Mouse (Mus musculus) forebrain, embryonic 11.5 days (tissue): ENCODE data around the gene Gm1113. TPM values are rescaled to one million over a fixed set of nuclear protein-coding genes. Genes with fewer than 3 reads are reported as not detected.

ENCODE experiments used
- ATAC-seq: fragments of 200-750 bp; cut with Nextera tagmentation; replicated peaks from 2 replicates; pipeline ENCODE4 v1.8.0; 2017; ENCODE audit warnings: moderate TSS enrichment; ENCODE audit not compliant: low FRiP score
- DNase-seq: peaks from one replicate; pipeline ENCODE4 v3.0.0-alpha.2; 2017; ENCODE audit warnings: low spot score
- H3K27ac ChIP-seq: fragments of 300-500 bp; sonication (generic); 2 replicates; pipeline ENCODE4 v1.5.1; 2014; ENCODE audit warnings: low read depth, low read length
- H3K27me3 ChIP-seq: fragments of 300-500 bp; sonication (generic); 2 replicates; pipeline ENCODE4 v1.6.1; 2014; ENCODE audit warnings: mild to moderate bottlenecking, low read length, mixed read lengths; ENCODE audit not compliant: control insufficient read depth, insufficient read depth
- H3K36me3 ChIP-seq: fragments of 300-500 bp; sonication (generic); 2 replicates; pipeline ENCODE4 v1.6.1; 2014; ENCODE audit warnings: mild to moderate bottlenecking, low read length, moderate library complexity, mixed read lengths; ENCODE audit not compliant: control insufficient read depth, insufficient read depth
- H3K4me1 ChIP-seq: fragments of 300-500 bp; sonication (generic); replicated peaks from 2 replicates; pipeline ENCODE4 v1.6.1; 2014; ENCODE audit warnings: low read length, mixed read lengths; ENCODE audit not compliant: control insufficient read depth, insufficient read depth
- H3K4me2 ChIP-seq: fragments of 300-500 bp; sonication (generic); 2 replicates; pipeline ENCODE4 v1.6.1; 2014; ENCODE audit warnings: low read depth, mild to moderate bottlenecking, low read length, moderate library complexity, mixed read lengths; ENCODE audit not compliant: severe bottlenecking
- H3K4me3 ChIP-seq: fragments of 300-500 bp; sonication (generic); 2 replicates; pipeline ENCODE4 v1.5.1; 2014; ENCODE audit warnings: low read depth, low read length
- H3K9ac ChIP-seq: fragments of 300-500 bp; sonication (generic); 2 replicates; pipeline ENCODE4 v1.6.1; 2014; ENCODE audit warnings: low read length
- H3K9me3 ChIP-seq: fragments of 300-500 bp; sonication (generic); 2 replicates; pipeline ENCODE4 v1.6.1; 2016; ENCODE audit warnings: low read length, mixed read lengths; ENCODE audit not compliant: control insufficient read depth
- WGBS: fragments of 180-500 bp; shearing (Covaris S2); extraction: QIAGEN DNeasy Blood & Tissue Kit; methylation state at CpG from one replicate; pipeline ENCODE4 v1.1.7; 2014; 5-methylcytosine and 5-hydroxymethylcytosine counted together
- polyA plus RNA-seq: library from polyadenylated mRNA; unstranded; fragments of >200 nt; fragmentation: Nextera tagmentation; extraction: Ambion mirVana; gene quantifications from 2 replicates; pipeline ENCODE4 v1.2.1, GENCODE M21; 2014

Gene Gm1113
- polyA plus RNA-seq, 1 experiment from 2014 or later = not detected

GRCm38 (mm10) chr9:35483949-35484348 is 34.1 kb downstream of the Gm1113 start:
- Histone ChIP-seq H3K27ac (no peak overlapping the region), H3K4me3 (no peak overlapping the region), H3K36me3 (no peaks in the 10 kb centered on the region), H3K9ac (no peak overlapping the region), H3K4me2 (no peak overlapping the region), H3K27me3 (no peaks in the 10 kb centered on the region), H3K4me1 (no peaks in the 10 kb centered on the region), H3K9me3 (no peaks in the 10 kb centered on the region)
- WGBS = 86% methylated on average over 3 of the region's 3 CpGs
- DNase-seq = no peak
- no peak for ATAC-seq

GRCm38 (mm10) chr9:35482014-35482898 is 35.8 kb downstream of the Gm1113 start:
- H3K27ac ChIP-seq = no peak overlapping the region
- no peak overlapping the region for H3K4me2 ChIP-seq
- 75% methylated on average over 13 of the region's 13 CpGs for WGBS
- H3K4me1 ChIP-seq = no peaks in the 10 kb centered on the region
- no peak for ATAC-seq
- no peaks in the 10 kb centered on the region for H3K9me3 ChIP-seq
- H3K4me3 ChIP-seq = no peak overlapping the region
- H3K9ac ChIP-seq = no peak overlapping the region
- no peaks in the 10 kb centered on the region for H3K27me3 ChIP-seq
- H3K36me3 ChIP-seq = no peaks in the 10 kb centered on the region
- DNase-seq = no peak

- H3K4me1 ChIP-seq = no peaks in the 10 kb centered on the region
- H3K27ac ChIP-seq = no peak overlapping the region
- no peaks in the 10 kb centered on the region for H3K27me3 ChIP-seq
- H3K9me3 ChIP-seq = no peaks in the 10 kb centered on the region
- DNase-seq (no peak), ATAC-seq (no peak)
- no peak overlapping the region for H3K4me2 ChIP-seq
- H3K4me3 ChIP-seq = no peak overlapping the region
- H3K9ac ChIP-seq = no peak overlapping the region
- no peaks in the 10 kb centered on the region for H3K36me3 ChIP-seq
- WGBS = 93% methylated on average over 6 of the region's 6 CpGs
Observed at GRCm38 (mm10) chr9:35479456-35479855, 38.6 kb downstream of the Gm1113 start.

GRCm38 (mm10) chr9:35475394-35475793 is 42.7 kb downstream of the Gm1113 start:
- Histone ChIP-seq H3K4me3 (no peak overlapping the region), H3K4me2 (no peak overlapping the region), H3K27me3 (no peaks in the 10 kb centered on the region), H3K4me1 (no peaks in the 10 kb centered on the region), H3K27ac (no peak overlapping the region), H3K36me3 (no peaks in the 10 kb centered on the region; the same call in 1 of the 2 replicates), H3K9ac (no peak overlapping the region), H3K9me3 (no peaks in the 10 kb centered on the region)
- no peak for DNase-seq
- WGBS = 89% methylated on average over 7 of the region's 7 CpGs
- no peak for ATAC-seq

GRCm38 (mm10) chr9:35474104-35474724 is 43.9 kb downstream of the Gm1113 start:
- Histone ChIP-seq H3K36me3 (no peaks in the 10 kb centered on the region; the same call in none of the 2 replicates), H3K4me2 (no peak overlapping the region), H3K4me3 (no peak overlapping the region), H3K27me3 (no peaks in the 10 kb centered on the region), H3K9me3 (no peaks in the 10 kb centered on the region), H3K4me1 (no peaks in the 10 kb centered on the region), H3K27ac (no peak overlapping the region), H3K9ac (no peak overlapping the region)
- 88% methylated on average over 10 of the region's 10 CpGs for WGBS
- DNase-seq = no peak
- ATAC-seq = no peak

- Histone ChIP-seq H3K36me3 (peaks cover under 1% of the 10 kb centered on the region), H3K9ac (no peak overlapping the region)
- DNase-seq = no peak
Observed at GRCm38 (mm10) chr9:35468913-35469312, 49.2 kb downstream of the Gm1113 start.

GRCm38 (mm10) chr9:35467264-35467817 is 50.7 kb downstream of the Gm1113 start:
- H3K27ac ChIP-seq = no peak overlapping the region
- H3K9ac ChIP-seq = no peak overlapping the region
- H3K4me1 ChIP-seq = no peaks in the 10 kb centered on the region
- H3K27me3 ChIP-seq = no peaks in the 10 kb centered on the region
- no peak overlapping the region for H3K4me2 ChIP-seq
- ATAC-seq = no peak
- DNase-seq = no peak
- H3K4me3 ChIP-seq = no peak overlapping the region
- peaks cover 3% of the 10 kb centered on the region for H3K36me3 ChIP-seq
- H3K9me3 ChIP-seq = no peaks in the 10 kb centered on the region
- 78% methylated on average over 8 of the region's 8 CpGs for WGBS

More at GRCm38 (mm10) chr9:35468913-35469312, 49.2 kb downstream of the Gm1113 start:
- no peak overlapping the region for H3K4me3 ChIP-seq
- no peaks in the 10 kb centered on the region for H3K27me3 ChIP-seq
- H3K4me1 ChIP-seq = no peaks in the 10 kb centered on the region
- H3K9me3 ChIP-seq = no peaks in the 10 kb centered on the region
- no peak overlapping the region for H3K27ac ChIP-seq
- H3K4me2 ChIP-seq = no peak overlapping the region
- no peak for ATAC-seq

GRCm38 (mm10) chr9:35459594-35459993 is 58.5 kb downstream of the Gm1113 start:
- Histone ChIP-seq H3K27me3 (no peaks in the 10 kb centered on the region), H3K4me1 (no peaks in the 10 kb centered on the region), H3K4me3 (no peak overlapping the region), H3K9me3 (no peaks in the 10 kb centered on the region), H3K4me2 (no peak overlapping the region), H3K27ac (no peak overlapping the region), H3K9ac (no peak overlapping the region), H3K36me3 (peaks cover 4% of the 10 kb centered on the region; the same call in 1 of the 2 replicates)
- WGBS = 90% methylated on average over 8 of the region's 8 CpGs
- no peak for DNase-seq
- no peak for ATAC-seq
